Comparison of ENCODE assay signal across 9 mouse cellular contexts in genomic region chr2:53711213-53711612, GRCm38 (mm10).
DNase-seq lines count a peak whose midpoint lies in the region; ATAC-seq and TF ChIP-seq lines count a peak whose summit lies in the region.
"Had no signal": no experiment of that assay in that cellular context is flagged by ENCODE, and none has a peak within 500 bp of the region (broad histone marks: within the 10 kb centered on the region; RNA-seq: fewer than 3 reads in every experiment).

No protein-coding gene starts in this region.

- 56% methylated on average over 3 of the region's 3 CpGs for WGBS in hindbrain, embryonic 15.5 days
- WGBS in hindbrain, embryonic 12.5 days: 84% methylated on average over 3 of the region's 3 CpGs
- WGBS in midbrain, postnatal 0 days: 64% methylated on average over 3 of the region's 3 CpGs
- 90% methylated on average over 3 of the region's 3 CpGs for WGBS in thymus, adult 2 months

- H3K4me1 ChIP-seq in hindbrain, embryonic 15.5 days (replicated peaks): no peaks in the 10 kb centered on the region
- H3K4me1 ChIP-seq in hindbrain, embryonic 12.5 days: no peaks in the 10 kb centered on the region
- no peaks in the 10 kb centered on the region for H3K4me1 ChIP-seq in midbrain, postnatal 0 days (ENCODE audit: insufficient read depth, low read length)
- H3K4me1 ChIP-seq in thymus, adult 2 months (replicated peaks; ENCODE audit: control insufficient read depth, insufficient read depth, low read length): no peaks in the 10 kb centered on the region

- ATAC-seq in hindbrain, embryonic 15.5 days (ENCODE audit: low FRiP score, low read depth): peak; percentile 81
- no peak for ATAC-seq in hindbrain, embryonic 12.5 days (ENCODE audit: low FRiP score)
- ATAC-seq in midbrain, postnatal 0 days (ENCODE audit: low FRiP score): no peak; the same call in 1 of the 2 replicates
- ATAC-seq in erythroid progenitor cell, adult 5-6 weeks (replicated peaks; ENCODE audit: low FRiP score, poor library complexity, severe bottlenecking): no peak

- TF ChIP-seq CTCF in midbrain, postnatal 0 days (IDR thresholded peaks at IDR 0.05): no peak
- TF ChIP-seq CTCF in thymus, adult 2 months (IDR thresholded peaks at IDR 0.05; ENCODE audit: borderline replicate concordance, control insufficient read depth, extremely low read depth, insufficient read depth, low read length, poor library complexity): no peak

- no peaks in the 10 kb centered on the region for H3K36me3 ChIP-seq in hindbrain, embryonic 15.5 days
- no peaks in the 10 kb centered on the region for H3K36me3 ChIP-seq in hindbrain, embryonic 12.5 days
- no peaks in the 10 kb centered on the region for H3K36me3 ChIP-seq in midbrain, postnatal 0 days (ENCODE audit: insufficient read depth, low read length)
- no peaks in the 10 kb centered on the region for H3K36me3 ChIP-seq in thymus, adult 2 months (ENCODE audit: control insufficient read depth, insufficient read depth, low read length)
- H3K36me3 ChIP-seq: G1E had no signal

- H3K4me2 ChIP-seq in hindbrain, embryonic 15.5 days: no peak overlapping the region
- H3K4me2 ChIP-seq in hindbrain, embryonic 12.5 days (replicated peaks): no peak overlapping the region
- no peak overlapping the region for H3K4me2 ChIP-seq in midbrain, postnatal 0 days (ENCODE audit: low read depth, low read length, poor library complexity, severe bottlenecking)

- H3K9me3 ChIP-seq in hindbrain, embryonic 15.5 days: no peaks in the 10 kb centered on the region
- H3K9me3 ChIP-seq in hindbrain, embryonic 12.5 days (replicated peaks): no peaks in the 10 kb centered on the region
- H3K9me3 ChIP-seq in midbrain, postnatal 0 days (ENCODE audit: low read length): no peaks in the 10 kb centered on the region

- no peak overlapping the region for H3K27ac ChIP-seq in hindbrain, embryonic 15.5 days (replicated peaks)
- H3K27ac ChIP-seq in hindbrain, embryonic 12.5 days: no peak overlapping the region
- H3K27ac ChIP-seq in midbrain, postnatal 0 days (ENCODE audit: low read depth, low read length): no peak overlapping the region
- H3K27ac ChIP-seq in thymus, adult 2 months (ENCODE audit: control insufficient read depth, insufficient read depth, low read length): no peak overlapping the region

- H3K9ac ChIP-seq in hindbrain, embryonic 15.5 days: no peak overlapping the region
- no peak overlapping the region for H3K9ac ChIP-seq in hindbrain, embryonic 12.5 days
- no peak overlapping the region for H3K9ac ChIP-seq in midbrain, postnatal 0 days (replicated peaks; ENCODE audit: low read length, poor library complexity, severe bottlenecking)

- TF ChIP-seq POLR2A in thymus, adult 2 months (IDR thresholded peaks at IDR 0.05; ENCODE audit: control insufficient read depth, extremely low read depth, insufficient read depth, low read length, poor library complexity): no peak

- H3K27me3 ChIP-seq in hindbrain, embryonic 15.5 days: no peaks in the 10 kb centered on the region
- H3K27me3 ChIP-seq in hindbrain, embryonic 12.5 days: no peaks in the 10 kb centered on the region
- H3K27me3 ChIP-seq in midbrain, postnatal 0 days (ENCODE audit: insufficient read depth, low read length): no peaks in the 10 kb centered on the region
- H3K27me3 ChIP-seq in thymus, adult 2 months (ENCODE audit: control insufficient read depth, insufficient read depth, low read length): no peaks in the 10 kb centered on the region

- H3K4me3 ChIP-seq in hindbrain, embryonic 15.5 days: no peak overlapping the region
- no peak overlapping the region for H3K4me3 ChIP-seq in hindbrain, embryonic 12.5 days
- H3K4me3 ChIP-seq in midbrain, postnatal 0 days (ENCODE audit: low read depth, low read length): no peak overlapping the region
- no peak overlapping the region for H3K4me3 ChIP-seq in thymus, adult 2 months (ENCODE audit: control insufficient read depth, insufficient read depth, low read length)

- DNase-seq in cerebellum, adult 9-11 months: peak; percentile 68
- DNase-seq in kidney, postnatal 14 days: peak; percentile 9
- peak; percentile 83 for DNase-seq in midbrain, postnatal 0 days (ENCODE audit: low spot score)
- no peak for DNase-seq in thymus, adult 2 months
- no peak for DNase-seq in adrenal gland, postnatal 36 days

Comparison
In these comparisons a context has a peak if more than half of its experiments do, and no peak if none do; other contexts are left out.
1. DNase-seq: peak in cerebellum, adult 9-11 months (single experiment), kidney, postnatal 14 days (single experiment) and midbrain, postnatal 0 days (single experiment); none in thymus, adult 2 months (single experiment) and adrenal gland, postnatal 36 days (0 of 2).